In the genomic region with DNA sequence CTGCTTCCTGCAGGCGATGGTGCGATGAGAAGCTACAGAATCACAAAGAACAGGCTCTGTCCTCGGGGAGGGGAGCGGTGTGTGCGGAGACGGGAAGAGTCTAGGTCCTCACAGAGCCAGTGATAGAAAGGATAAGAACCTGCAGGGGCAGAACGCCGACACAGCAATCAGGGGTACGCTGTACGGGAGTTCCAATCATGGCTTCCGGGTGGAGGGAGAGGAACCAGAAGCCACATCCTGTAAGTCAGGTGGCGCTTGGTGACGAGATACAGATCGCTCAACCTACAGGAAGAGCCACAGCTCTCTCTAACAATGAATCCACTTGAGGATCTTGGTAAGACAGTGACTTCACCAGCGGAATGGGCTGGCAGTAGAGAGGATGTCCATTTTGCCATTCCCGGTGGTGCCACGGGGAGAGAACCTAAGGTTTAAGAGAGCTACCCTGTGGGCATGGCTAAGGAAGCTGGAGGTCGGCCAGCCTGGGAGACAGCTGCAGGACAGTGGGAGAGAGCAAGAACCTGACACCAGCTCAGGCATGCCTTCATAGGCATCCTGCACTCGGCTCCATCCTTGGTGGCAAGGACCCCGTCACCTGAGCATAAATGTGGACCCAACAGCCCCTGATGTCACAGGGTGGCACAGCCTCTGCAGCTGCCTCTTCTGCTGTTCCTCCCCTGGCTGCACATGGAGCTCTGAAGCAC, we compare ENCODE assay signal across 9 mouse cellular contexts.
A peak's percentile ranks its signal among the peaks of the same experiment; 100 is the strongest.
DNase-seq lines count a peak whose midpoint lies in the region; ATAC-seq and TF ChIP-seq lines count a peak whose summit lies in the region.
"Had no signal": no experiment of that assay in that cellular context is flagged by ENCODE, and none has a peak within 500 bp of the region (broad histone marks: within the 10 kb centered on the region; RNA-seq: fewer than 3 reads in every experiment).

No protein-coding gene starts in this region.

- 67% methylated on average over 20 of the region's 20 CpGs for WGBS in heart, embryonic 15.5 days
- 89% methylated on average over 20 of the region's 20 CpGs for WGBS in olfactory bulb, adult 2 months
- 92% methylated on average over 20 of the region's 20 CpGs for WGBS in forebrain, embryonic 10.5 days
- 90% methylated on average over 20 of the region's 20 CpGs for WGBS in forebrain, embryonic 13.5 days

- H3K27ac ChIP-seq in heart, embryonic 15.5 days, result no peak overlapping the region
- no peak overlapping the region for H3K27ac ChIP-seq in olfactory bulb, adult 2 months (ENCODE audit: insufficient read depth, low read depth, low read length)
- H3K27ac ChIP-seq in forebrain, embryonic 10.5 days, result no peak overlapping the region
- no peak overlapping the region for H3K27ac ChIP-seq in forebrain, embryonic 13.5 days

- no peak for ATAC-seq in heart, embryonic 15.5 days (replicated peaks; ENCODE audit: insufficient number of reproducible peaks, insufficient read depth, low FRiP score, low read depth)
- ATAC-seq in inflammation-experienced regulatory T-cells, adult 6 months, result peak; percentile 100
- ATAC-seq in forebrain, embryonic 13.5 days, result no peak

- H3K9ac ChIP-seq in heart, embryonic 15.5 days, result no peak overlapping the region
- H3K9ac ChIP-seq in forebrain, embryonic 13.5 days, result no peak overlapping the region

- TF ChIP-seq CTCF in olfactory bulb, adult 2 months (IDR thresholded peaks at IDR 0.05; ENCODE audit: insufficient read depth, low read depth, low read length), result peak; percentile 11; the same call in 1 of the 2 replicates

- peaks cover 3% of the 10 kb centered on the region; the same call in 1 of the 2 replicates for H3K4me1 ChIP-seq in heart, embryonic 15.5 days (replicated peaks)
- H3K4me1 ChIP-seq in olfactory bulb, adult 2 months (ENCODE audit: control insufficient read depth, insufficient read depth, low read length), result peaks cover 8% of the 10 kb centered on the region; the same call in 1 of the 2 replicates
- H3K4me1 ChIP-seq in forebrain, embryonic 10.5 days, result no peaks in the 10 kb centered on the region
- H3K4me1 ChIP-seq in forebrain, embryonic 13.5 days, result no peaks in the 10 kb centered on the region

- no peak for TF ChIP-seq POLR2A in olfactory bulb, adult 2 months (IDR thresholded peaks at IDR 0.05; ENCODE audit: insufficient read depth, low read depth, low read length)

- peak overlapping the region; percentile 21; the same call in 1 of the 2 replicates for H3K4me2 ChIP-seq in heart, embryonic 15.5 days
- H3K4me2 ChIP-seq in forebrain, embryonic 13.5 days, result no peak overlapping the region

- DNase-seq in heart, postnatal 14 days, result no peak
- DNase-seq in CD4-positive helper T cell, adult 2 months (ENCODE audit: low read depth, low spot score), result peak; percentile 90
- no peak for DNase-seq in left cerebral cortex, adult 9 months (ENCODE audit: low spot score in 2 of 2)
- no peak for DNase-seq in forebrain, embryonic 10.5 days (ENCODE audit: extremely low spot score, low spot score)

- H3K36me3 ChIP-seq in heart, embryonic 15.5 days, result no peaks in the 10 kb centered on the region
- H3K36me3 ChIP-seq in forebrain, embryonic 10.5 days (replicated peaks), result no peaks in the 10 kb centered on the region
- no peaks in the 10 kb centered on the region for H3K36me3 ChIP-seq in forebrain, embryonic 13.5 days (ENCODE audit: poor library complexity, severe bottlenecking)

- H3K9me3 ChIP-seq in heart, embryonic 15.5 days (replicated peaks), result no peaks in the 10 kb centered on the region
- H3K9me3 ChIP-seq in forebrain, embryonic 10.5 days, result no peaks in the 10 kb centered on the region
- no peaks in the 10 kb centered on the region for H3K9me3 ChIP-seq in forebrain, embryonic 13.5 days (replicated peaks)

- intact Hi-C loops in heart, postnatal 14 days (cut with DNase I), result loop anchor here (2.0 kb wide), 1 partner anchor 64 kb away; no protein-coding TSS in a partner anchor

- no peaks in the 10 kb centered on the region for H3K27me3 ChIP-seq in heart, embryonic 15.5 days
- H3K27me3 ChIP-seq in forebrain, embryonic 10.5 days (ENCODE audit: poor library complexity, severe bottlenecking), result no peaks in the 10 kb centered on the region
- no peaks in the 10 kb centered on the region for H3K27me3 ChIP-seq in forebrain, embryonic 13.5 days

- H3K4me3 ChIP-seq in heart, embryonic 15.5 days, result no peak overlapping the region
- no peak overlapping the region for H3K4me3 ChIP-seq in olfactory bulb, adult 2 months (ENCODE audit: insufficient read depth, low read depth, low read length)
- no peak overlapping the region for H3K4me3 ChIP-seq in forebrain, embryonic 10.5 days
- no peak overlapping the region for H3K4me3 ChIP-seq in forebrain, embryonic 13.5 days
- H3K4me3 ChIP-seq: erythroblast, embryonic 14.5 days had no signal
